Mouse (Mus musculus) lung, adult 2 months (tissue): ENCODE measurements around the gene Zkscan8. TPM values are rescaled to one million over a fixed set of nuclear protein-coding genes. Genes with fewer than 3 reads are reported as not detected.
"Not testable (repeated sequence)": the region's sequence is repeated elsewhere in the genome, so short reads cannot be mapped to it uniquely, and the experiment has no call there.

Source experiments
- DNase-seq: peaks from one replicate; pipeline ENCODE4 v3.0.0; 2022
- H3K4me1 ChIP-seq: fragments of 200-500 bp; 2 replicates; pipeline ENCODE4 v1.6.1; 2011; ENCODE audit warnings: low read length; ENCODE audit not compliant: control insufficient read depth, insufficient read depth
- H3K4me3 ChIP-seq: fragments of 200-500 bp; replicated peaks from 2 replicates; pipeline ENCODE3; 2011; ENCODE audit warnings: low read depth, mild to moderate bottlenecking, control low read depth, low read length; ENCODE audit errors: extremely low read depth
- CTCF ChIP-seq: fragments of 200-500 bp; IDR thresholded peaks from 2 replicates; pipeline ENCODE4 v1.5.1; 2011; ENCODE audit warnings: mild to moderate bottlenecking, low read length, control low read depth; ENCODE audit not compliant: insufficient read depth
- POLR2A ChIP-seq: fragments of 200-500 bp; IDR thresholded peaks from 2 replicates; pipeline ENCODE4 v1.6.1; 2011; ENCODE audit warnings: low read depth, mild to moderate bottlenecking, control low read depth, low read length, borderline replicate concordance; ENCODE audit errors: extremely low read depth
- WGBS: fragments of 180-500 bp; shearing (Covaris S2); methylation state at CpG from one replicate; pipeline ENCODE4 v1.1.7; 2018; 5-methylcytosine and 5-hydroxymethylcytosine counted together
- polyA plus RNA-seq: library from polyadenylated mRNA; depleted of rRNA; stranded (reverse); fragments of >200 nt; gene quantifications from 2 replicates; pipeline ENCODE4 v1.2.3, GENCODE M21; 2012; rRNA removed

The Zkscan8 gene
- polyA plus RNA-seq, 1 experiment, result 4.7 TPM

DNA sequence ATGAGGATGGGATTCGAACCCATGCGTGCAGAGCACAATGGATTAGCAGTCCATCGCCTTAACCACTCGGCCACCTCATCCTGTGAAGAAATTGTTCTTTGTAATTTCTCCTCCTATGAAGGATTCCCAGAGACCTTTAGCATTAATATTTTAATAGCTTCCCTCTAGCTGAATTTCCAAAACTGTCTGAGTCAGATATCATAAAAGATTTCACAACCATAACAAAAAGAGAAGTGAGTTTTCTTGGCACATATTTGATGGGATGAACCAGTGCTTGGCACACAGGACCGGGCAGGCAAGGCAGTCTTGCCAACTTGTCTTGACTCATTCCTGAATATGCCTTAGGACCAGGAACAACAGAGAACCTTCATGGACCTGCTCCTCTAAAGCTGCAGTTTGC lies 38.1 kb downstream of the Zkscan8 start:
- no peaks in the 10 kb centered on the region for H3K4me1 ChIP-seq
- WGBS, result 93% methylated on average over 5 of the region's 5 CpGs
- DNase-seq, result no peak
- TF ChIP-seq POLR2A, result no peak
- TF ChIP-seq CTCF, result no peak
- no peak overlapping the region for H3K4me3 ChIP-seq

DNA sequence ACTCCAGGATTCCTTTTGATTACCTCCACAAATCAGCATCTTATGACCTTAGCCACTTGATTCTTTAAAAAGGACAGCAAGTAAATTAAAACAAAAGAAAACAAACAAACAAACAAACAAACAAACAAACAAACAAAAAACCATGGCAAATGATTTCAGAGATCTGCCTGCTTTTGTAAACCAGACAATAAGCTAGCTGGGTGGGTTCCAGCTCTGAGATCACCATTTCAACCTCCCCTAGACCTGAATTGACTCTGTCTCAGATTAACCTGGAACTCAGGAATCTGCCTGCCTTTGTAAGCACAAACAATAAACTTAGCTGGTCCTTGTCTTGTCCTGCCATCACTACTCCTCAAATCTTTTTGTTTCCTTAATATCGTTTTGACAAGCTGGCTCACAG lies 44.0 kb downstream of the Zkscan8 start:
- Histone ChIP-seq H3K4me3 (no peak overlapping the region), H3K4me1 (peaks cover 2% of the 10 kb centered on the region; the same call in 1 of the 2 replicates)
- TF ChIP-seq CTCF, result no peak
- no peak for TF ChIP-seq POLR2A
- 91% methylated on average over 1 of the region's 1 CpGs for WGBS
- DNase-seq, result no peak

DNA sequence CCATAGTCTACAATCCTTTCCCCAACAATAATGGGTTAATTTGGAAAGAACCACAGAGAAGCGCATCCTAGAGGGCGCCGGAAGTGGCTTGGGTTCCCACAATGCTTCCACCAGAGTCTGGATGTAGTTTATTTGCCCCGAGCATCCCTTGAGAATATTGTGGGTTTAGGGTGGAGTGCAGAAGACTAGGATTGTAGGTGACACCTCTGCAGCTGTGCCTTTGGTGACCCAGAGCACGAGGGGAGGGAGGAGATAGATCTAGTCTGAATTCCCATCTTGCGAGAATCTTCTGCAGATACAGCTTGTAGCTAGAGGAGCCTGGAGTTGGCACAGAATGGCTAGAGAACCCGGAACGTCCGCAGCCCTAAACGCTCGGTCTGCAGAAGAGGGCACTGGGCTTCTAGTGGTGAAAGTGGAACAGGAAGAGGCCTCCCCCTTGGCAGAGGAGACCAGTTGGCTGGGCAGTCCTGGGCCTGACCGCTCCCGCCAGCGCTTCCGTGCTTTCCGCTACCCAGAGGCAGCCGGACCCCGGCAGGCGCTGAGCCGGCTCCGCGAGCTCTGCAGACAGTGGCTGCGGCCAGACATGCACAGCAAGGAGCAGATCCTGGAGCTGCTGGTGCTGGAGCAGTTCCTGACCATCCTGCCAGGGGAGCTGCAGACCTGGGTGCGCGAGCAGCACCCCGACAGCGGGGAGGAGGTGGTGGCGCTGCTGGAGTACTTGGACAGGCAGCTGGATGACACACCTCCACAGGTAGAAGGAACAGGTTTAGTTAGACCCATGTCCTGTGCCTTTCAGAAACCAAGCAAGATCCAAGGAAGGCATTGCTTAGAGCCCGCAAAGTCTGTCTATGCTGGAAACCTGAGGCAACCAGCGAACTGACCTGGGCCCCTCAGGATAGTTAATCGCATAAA lies 51.9 kb downstream of the Zkscan8 start, which contains the start of the genes Zkscan4 and Gm10065:
Gene Zkscan4, plus strand, starts transcription at position 149 of the 912 bp plus-strand sequence.
Gene Gm10065, minus strand, starts transcription at position 683 of the 912 bp plus-strand sequence.
- not testable (repeated sequence) for H3K4me1 ChIP-seq
- WGBS, result 4% methylated on average over 31 of the region's 31 CpGs
- DNase-seq, result peak; percentile 59
- peak within 1 kb of the TSS; percentile 72 for H3K4me3 ChIP-seq

DNA sequence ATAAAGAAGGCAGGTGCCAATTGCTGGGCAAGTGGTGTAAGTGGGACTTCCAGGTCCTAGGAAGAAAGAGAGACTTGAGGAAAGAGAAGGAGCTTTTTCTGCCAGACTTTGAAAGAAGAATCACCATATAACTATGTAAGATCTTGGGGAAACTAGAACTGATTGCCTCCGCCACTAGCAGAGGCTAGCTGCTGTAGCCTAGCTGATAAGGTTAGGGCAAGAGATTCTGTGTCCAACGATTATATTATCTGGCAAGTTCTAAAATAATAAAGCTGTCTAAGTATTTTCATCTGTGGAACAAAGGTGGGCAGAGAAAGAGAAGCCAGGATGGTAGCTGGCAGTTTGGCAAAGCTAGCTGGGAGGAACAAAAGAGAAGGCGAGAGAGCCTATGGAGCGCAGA lies 58.5 kb downstream of the Zkscan8 start:
- no peak for DNase-seq
- WGBS, result 55% methylated on average over 4 of the region's 4 CpGs
- Histone ChIP-seq H3K4me1 (no peaks in the 10 kb centered on the region), H3K4me3 (no peak overlapping the region)
- TF ChIP-seq CTCF, result no peak
- no peak for TF ChIP-seq POLR2A

DNA sequence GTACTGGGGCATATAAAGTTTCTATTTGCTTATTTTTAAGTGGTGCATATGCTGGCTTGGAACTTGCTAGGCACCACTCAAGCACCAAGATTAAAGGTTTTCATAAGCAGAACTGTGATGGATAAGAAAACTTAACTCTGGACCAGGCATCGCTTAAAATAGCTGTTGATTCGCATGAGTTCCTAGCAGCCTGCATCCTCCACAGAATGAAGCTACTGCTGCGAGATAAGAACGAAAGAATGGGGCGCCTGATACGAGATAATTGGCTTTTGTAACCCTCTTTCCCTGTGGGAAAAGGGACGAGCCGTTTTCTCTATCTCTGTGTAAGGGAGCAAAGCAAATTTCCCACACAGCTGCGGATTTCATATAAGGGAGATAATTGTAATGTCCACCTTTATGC lies 61.8 kb downstream of the Zkscan8 start:
- TF ChIP-seq POLR2A (no peak), CTCF (no peak)
- Histone ChIP-seq H3K4me1 (no peaks in the 10 kb centered on the region), H3K4me3 (no peak overlapping the region)

DNA sequence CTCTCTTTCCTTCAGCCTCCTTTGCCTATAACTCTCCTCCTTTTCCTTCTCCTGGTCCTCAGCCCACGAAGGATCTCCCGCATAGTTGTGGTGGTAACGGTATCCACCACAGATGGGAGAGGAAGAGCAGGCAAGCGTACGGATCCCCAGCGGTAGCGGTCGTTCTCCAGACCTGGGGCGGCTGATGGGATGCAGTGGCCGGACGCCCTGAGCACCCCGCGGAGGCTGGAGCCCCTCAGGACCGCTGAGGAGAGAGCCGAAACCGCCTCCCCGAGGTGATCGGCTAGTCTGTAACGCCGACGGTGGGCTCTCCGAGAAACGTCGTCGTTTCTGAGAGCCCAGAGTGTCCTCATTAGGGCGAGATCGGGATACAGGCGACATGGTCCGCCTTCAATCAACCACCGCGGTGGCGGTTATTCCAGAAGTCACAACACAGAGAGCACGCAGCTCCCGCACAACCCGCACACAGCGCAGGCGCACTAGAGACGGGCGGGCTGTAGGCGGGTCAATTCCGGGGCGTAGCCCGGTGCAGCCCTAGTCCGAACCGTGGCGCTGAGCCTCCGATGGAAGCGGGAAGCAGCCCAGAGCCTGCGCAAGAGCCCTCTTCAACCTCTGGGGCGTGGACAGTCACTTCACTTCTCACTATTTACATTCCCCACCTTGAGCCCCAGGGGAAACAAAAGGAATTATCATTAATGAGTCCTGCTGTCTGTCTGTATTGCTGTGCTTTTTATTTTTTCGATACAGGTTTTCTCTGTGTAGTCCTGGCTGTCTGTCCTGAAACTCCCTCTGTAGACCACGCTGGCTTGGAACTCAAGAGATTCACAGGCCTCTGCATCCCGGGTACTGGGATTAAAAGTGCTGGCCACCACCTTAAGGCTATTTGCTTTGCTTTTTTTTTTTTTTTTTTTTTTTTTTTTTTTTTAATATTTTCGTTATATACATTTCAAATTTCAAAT lies 62.6 kb downstream of the Zkscan8 start, which contains the start of gene Nkapl:
Gene Nkapl, minus strand, starts transcription at position 449 of the 959 bp plus-strand sequence.
- WGBS, result 1% methylated on average over 54 of the region's 54 CpGs
- TF ChIP-seq CTCF (no peak), POLR2A (peak; percentile 92)
- H3K4me1 ChIP-seq, result no peaks in the 10 kb centered on the region

More for the DNA sequence above, 61.8 kb downstream of the Zkscan8 start:
- WGBS, result 37% methylated on average over 9 of the region's 9 CpGs
- no peak for DNase-seq

DNA sequence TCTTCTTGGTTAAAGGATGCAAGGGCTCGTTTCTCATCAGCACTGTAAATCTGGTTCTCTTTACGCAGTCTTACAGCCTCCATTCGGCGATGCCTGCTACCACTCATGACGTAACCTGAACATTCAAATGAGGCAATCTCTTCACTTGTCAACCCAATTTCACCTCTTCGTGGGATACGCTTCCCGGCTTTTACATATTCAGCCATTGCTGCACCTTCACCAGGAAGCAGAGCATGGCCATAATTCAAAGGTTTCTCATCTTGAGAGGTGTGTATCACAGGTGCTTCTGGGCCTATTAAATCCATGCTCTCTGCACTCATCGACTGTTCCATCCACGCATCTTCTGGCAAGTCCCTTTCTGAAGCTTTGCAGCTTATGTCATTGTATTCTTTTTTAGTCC lies 63.6 kb downstream of the Zkscan8 start:
- WGBS, result 88% methylated on average over 10 of the region's 10 CpGs
- TF ChIP-seq POLR2A (no peak), CTCF (no peak)
- no peak for DNase-seq
- Histone ChIP-seq H3K4me3 (no peak overlapping the region), H3K4me1 (no peaks in the 10 kb centered on the region)

More for the DNA sequence above, 62.6 kb downstream of the Zkscan8 start, which contains the start of gene Nkapl:
- DNase-seq, result peak; percentile 77
- H3K4me3 ChIP-seq, result peak within 1 kb of the TSS; percentile 78

Other genes starting within 250 kb of the Zkscan8 start
- not detected in 2 replicates for gene Gpx5, start 238.4 kb downstream of the Zkscan8 start, polyA plus RNA-seq
- not detected in 2 replicates for gene Gpx6, start 219.0 kb downstream of the Zkscan8 start, polyA plus RNA-seq
- not detected in 2 replicates for gene Olfr1367, start 184.2 kb downstream of the Zkscan8 start, polyA plus RNA-seq
- gene Zscan12, start 168.3 kb downstream of the Zkscan8 start, polyA plus RNA-seq, result 1.1 and 1.8 TPM in 2 replicates
- gene Zkscan3, start 128.4 kb downstream of the Zkscan8 start, polyA plus RNA-seq, result 18.2 and 18.7 TPM in 2 replicates
- gene Pgbd1, start 90.1 kb downstream of the Zkscan8 start, polyA plus RNA-seq, result 0.31 and 0.73 TPM in 2 replicates
- gene Zscan26, start 77.4 kb downstream of the Zkscan8 start, polyA plus RNA-seq, result 12.9 and 21.4 TPM in 2 replicates
- gene Nkapl, start 62.6 kb downstream of the Zkscan8 start, polyA plus RNA-seq, result 0.82 and 0.89 TPM in 2 replicates
- gene Zkscan4, start 52.2 kb downstream of the Zkscan8 start, polyA plus RNA-seq, result 1.2 and 1.7 TPM in 2 replicates
- not detected in 2 replicates for gene Gm10065, start 51.7 kb downstream of the Zkscan8 start, polyA plus RNA-seq
- gene AK157302, start 35.9 kb downstream of the Zkscan8 start, polyA plus RNA-seq, result 0.06 TPM in 2 replicates
- 3.0 and 5.0 TPM in 2 replicates for gene Gm11273, start 29.7 kb downstream of the Zkscan8 start, polyA plus RNA-seq
- not detected in 2 replicates for gene Olfr1366, start 11.7 kb upstream of the Zkscan8 start, polyA plus RNA-seq
- not detected in 2 replicates for gene Olfr1535, start 28.8 kb upstream of the Zkscan8 start, polyA plus RNA-seq
- not detected in 2 replicates for gene Olfr1364, start 50.6 kb upstream of the Zkscan8 start, polyA plus RNA-seq
- not detected in 2 replicates for gene Olfr1362, start 82.9 kb upstream of the Zkscan8 start, polyA plus RNA-seq
- gene Olfr11, start 111.4 kb upstream of the Zkscan8 start, polyA plus RNA-seq, result not detected in 2 replicates
- not detected in 2 replicates for gene Olfr1361, start 132.3 kb upstream of the Zkscan8 start, polyA plus RNA-seq
- gene Olfr1360, start 146.3 kb upstream of the Zkscan8 start, polyA plus RNA-seq, result not detected in 2 replicates
- not detected in 2 replicates for gene Olfr1359, start 167.0 kb upstream of the Zkscan8 start, polyA plus RNA-seq
- gene Hist1h2bl, start 185.0 kb upstream of the Zkscan8 start, polyA plus RNA-seq, result 0.72 and 1.6 TPM in 2 replicates
- gene Hist1h2ai, start 185.3 kb upstream of the Zkscan8 start, polyA plus RNA-seq, result 5.8 and 6.7 TPM in 2 replicates
- gene Hist1h3h, start 186.5 kb upstream of the Zkscan8 start, polyA plus RNA-seq, result 8.2 and 8.6 TPM in 2 replicates
- gene Hist1h2bm, start 190.9 kb upstream of the Zkscan8 start, polyA plus RNA-seq, result 0.70 TPM in 1 of 2 replicates, not detected in the other
- gene Hist1h4j, start 203.9 kb upstream of the Zkscan8 start, polyA plus RNA-seq, result 1.3 and 1.4 TPM in 2 replicates
- gene Hist1h4k, start 219.4 kb upstream of the Zkscan8 start, polyA plus RNA-seq, result 5.6 and 9.7 TPM in 2 replicates
- 3.2 and 3.8 TPM in 2 replicates for gene Hist1h2ak, start 222.7 kb upstream of the Zkscan8 start, polyA plus RNA-seq
- 2.4 and 4.2 TPM in 2 replicates for gene Hist1h2bn, start 223.0 kb upstream of the Zkscan8 start, polyA plus RNA-seq
- 0.41 and 0.57 TPM in 2 replicates for gene Hist1h1b, start 249.5 kb upstream of the Zkscan8 start, polyA plus RNA-seq